In genomic region chr7:68945886-68946863, GRCm38 (mm10) we compare ENCODE assay signal across 23 mouse cellular contexts.
DNase-seq lines count a peak whose midpoint lies in the region; ATAC-seq and TF ChIP-seq lines count a peak whose summit lies in the region.
"Had no signal": no experiment of that assay in that cellular context is flagged by ENCODE, and none has a peak within 500 bp of the region (broad histone marks: within the 10 kb centered on the region; RNA-seq: fewer than 3 reads in every experiment).

No protein-coding gene starts in this region.

- H3K36me3 ChIP-seq in kidney, adult 2 months (ENCODE audit: control insufficient read depth, insufficient read depth, low read length), result no peaks in the 10 kb centered on the region
- no peaks in the 10 kb centered on the region for H3K36me3 ChIP-seq in lung, embryonic 16.5 days (ENCODE audit: control insufficient read depth, insufficient read depth, low read length)
- H3K36me3 ChIP-seq in forebrain, embryonic 12.5 days (replicated peaks), result no peaks in the 10 kb centered on the region
- H3K36me3 ChIP-seq: embryonic facial prominence, embryonic 13.5 days; G1E; heart, embryonic 15.5 days; midbrain, embryonic 12.5 days; neural tube, embryonic 12.5 days had no signal

- TF ChIP-seq POLR2A in kidney, adult 2 months (IDR thresholded peaks at IDR 0.05; ENCODE audit: low read depth, low read length), result no peak

- intact Hi-C loops in left cerebral cortex, postnatal 14 days (cut with DNase I), result no loop called here

- peak; percentile 24 for DNase-seq in kidney, adult 2 months
- DNase-seq in kidney, postnatal 25 days, result no peak
- peak; percentile 42 for DNase-seq in embryo, embryonic 9.5 days (ENCODE audit: extremely low spot score)
- peak; percentile 43 for DNase-seq in mesoderm, embryonic 11.5 days (ENCODE audit: low read depth, low spot score)
- DNase-seq in left cerebral cortex, postnatal 14 days (ENCODE audit: low spot score in 2 of 2), result no peak
- no peak for DNase-seq in heart, adult 8-10 months (ENCODE audit: low spot score)
- DNase-seq: adrenal gland, postnatal 25 days; cerebellum, adult 8-10 months; forebrain, postnatal 0 days; heart, adult 18-20 months; heart, postnatal 4 days; layer of hippocampus, postnatal 36 days; thymus, postnatal 25 days had no signal

- H3K4me1 ChIP-seq in kidney, adult 2 months (ENCODE audit: control insufficient read depth, insufficient read depth, low read length), result no peaks in the 10 kb centered on the region
- 0 out of 2 replicates have a peak, but pooled peaks cover 2% of the 10 kb centered on the region for H3K4me1 ChIP-seq in lung, embryonic 16.5 days (replicated peaks; ENCODE audit: control insufficient read depth, insufficient read depth, low read length)
- no peaks in the 10 kb centered on the region for H3K4me1 ChIP-seq in forebrain, embryonic 12.5 days
- H3K4me1 ChIP-seq: embryonic facial prominence, embryonic 13.5 days; heart, embryonic 15.5 days; midbrain, embryonic 12.5 days; neural tube, embryonic 12.5 days had no signal

- H3K9ac ChIP-seq in lung, embryonic 16.5 days (ENCODE audit: low read length), result no peak overlapping the region
- no peak overlapping the region for H3K9ac ChIP-seq in forebrain, embryonic 12.5 days
- H3K9ac ChIP-seq: embryonic facial prominence, embryonic 13.5 days; forebrain, postnatal 0 days; heart, embryonic 15.5 days; midbrain, embryonic 12.5 days; neural tube, embryonic 12.5 days had no signal

- TF ChIP-seq CTCF in kidney, adult 2 months (conservative IDR thresholded peaks at IDR 0.05; ENCODE audit: insufficient read depth, insufficient read length, low read depth, low read length), result no peak

- no peaks in the 10 kb centered on the region for H3K9me3 ChIP-seq in lung, embryonic 16.5 days (ENCODE audit: control insufficient read depth, low read length)
- no peaks in the 10 kb centered on the region for H3K9me3 ChIP-seq in forebrain, embryonic 12.5 days
- H3K9me3 ChIP-seq: embryonic facial prominence, embryonic 13.5 days; heart, embryonic 15.5 days; midbrain, embryonic 12.5 days; neural tube, embryonic 12.5 days had no signal

- no peak overlapping the region for H3K27ac ChIP-seq in kidney, adult 2 months (ENCODE audit: insufficient read depth, low read depth, low read length)
- peak overlapping the region; percentile 62 for H3K27ac ChIP-seq in lung, embryonic 16.5 days (ENCODE audit: low read length)
- no peak overlapping the region for H3K27ac ChIP-seq in forebrain, embryonic 12.5 days
- H3K27ac ChIP-seq: embryonic facial prominence, embryonic 13.5 days; heart, embryonic 15.5 days; hindbrain, postnatal 0 days; midbrain, embryonic 12.5 days; neural tube, embryonic 12.5 days had no signal

- no peaks in the 10 kb centered on the region; the same call in 1 of the 2 replicates for H3K27me3 ChIP-seq in kidney, adult 2 months (replicated peaks; ENCODE audit: control insufficient read depth, insufficient read depth, low read length)
- H3K27me3 ChIP-seq in lung, embryonic 16.5 days (ENCODE audit: control insufficient read depth, insufficient read depth, low read depth, low read length), result no peaks in the 10 kb centered on the region
- no peaks in the 10 kb centered on the region for H3K27me3 ChIP-seq in forebrain, embryonic 12.5 days
- H3K27me3 ChIP-seq: embryonic facial prominence, embryonic 13.5 days; heart, embryonic 15.5 days; midbrain, embryonic 12.5 days; neural tube, embryonic 12.5 days had no signal

- 31% methylated on average over 6 of the region's 6 CpGs for WGBS in kidney, adult 2 months
- 35% methylated on average over 6 of the region's 6 CpGs for WGBS in lung, embryonic 16.5 days
- 57% methylated on average over 6 of the region's 6 CpGs for WGBS in forebrain, embryonic 12.5 days

- H3K4me3 ChIP-seq in kidney, adult 2 months (ENCODE audit: insufficient read depth, low read depth, low read length), result no peak overlapping the region
- H3K4me3 ChIP-seq in lung, embryonic 16.5 days (ENCODE audit: low read length), result no peak overlapping the region
- no peak overlapping the region for H3K4me3 ChIP-seq in forebrain, embryonic 12.5 days (replicated peaks)
- H3K4me3 ChIP-seq: embryonic facial prominence, embryonic 13.5 days; heart, embryonic 15.5 days; midbrain, embryonic 12.5 days; neural tube, embryonic 12.5 days had no signal

- peak; percentile 96 for ATAC-seq in lung, embryonic 16.5 days (ENCODE audit: low read depth)
- no peak for ATAC-seq in forebrain, embryonic 12.5 days (ENCODE audit: low FRiP score)
- ATAC-seq: forebrain, postnatal 0 days; hindbrain, postnatal 0 days; intestine, postnatal 0 days had no signal

- no peak overlapping the region for H3K4me2 ChIP-seq in lung, embryonic 16.5 days (ENCODE audit: low read depth, low read length)
- H3K4me2 ChIP-seq in forebrain, embryonic 12.5 days, result no peak overlapping the region
- H3K4me2 ChIP-seq: embryonic facial prominence, embryonic 13.5 days; heart, embryonic 15.5 days; liver, embryonic 11.5 days; midbrain, embryonic 12.5 days; neural tube, embryonic 12.5 days had no signal

Comparison
In these comparisons a context has a peak if more than half of its experiments do, and no peak if none do; other contexts are left out.
1. DNase-seq: peak in kidney, adult 2 months (single experiment), embryo, embryonic 9.5 days (single experiment) and mesoderm, embryonic 11.5 days (single experiment); none in kidney, postnatal 25 days (0 of 2), left cerebral cortex, postnatal 14 days (0 of 2) and heart, adult 8-10 months (single experiment).